Mouse (Mus musculus) midbrain, embryonic 10.5 days (tissue): ENCODE measurements at regions not wholly inside any gene's neighbourhood (a gene's known extent, or its start where the extent isn't known, plus 50 kb on each side); places are given as distances from the start of the nearest gene placed in this dataset.
"Not testable (repeated sequence)": the region's sequence is repeated elsewhere in the genome, so short reads cannot be mapped to it uniquely, and the experiment has no call there.

Experiments
- DNase-seq: peaks from one replicate; pipeline ENCODE4 v3.0.0-alpha.2; 2017; ENCODE audit warnings: low spot score
- H3K27ac ChIP-seq: fragments of 300-500 bp; sonication (generic); replicated peaks from 2 replicates; pipeline ENCODE4 v1.5.1; 2016; ENCODE audit warnings: mild to moderate bottlenecking
- H3K27me3 ChIP-seq: fragments of 300-500 bp; sonication (generic); 2 replicates; pipeline ENCODE4 v1.6.1; 2016; ENCODE audit warnings: low read depth, mild to moderate bottlenecking; ENCODE audit not compliant: poor library complexity, severe bottlenecking
- H3K36me3 ChIP-seq: fragments of 300-500 bp; sonication (generic); 2 replicates; pipeline ENCODE4 v1.6.1; 2016; ENCODE audit warnings: mild to moderate bottlenecking, moderate library complexity
- H3K4me1 ChIP-seq: fragments of 300-500 bp; sonication (generic); 2 replicates; pipeline ENCODE4 v1.6.1; 2016
- H3K4me3 ChIP-seq: fragments of 300-500 bp; sonication (generic); 2 replicates; pipeline ENCODE4 v1.5.1; 2016; ENCODE audit warnings: mild to moderate bottlenecking, moderate library complexity
- H3K9me3 ChIP-seq: fragments of 300-500 bp; sonication (generic); replicated peaks from 2 replicates; pipeline ENCODE4 v1.6.1; 2016; ENCODE audit warnings: mild to moderate bottlenecking
- WGBS: fragments of 180-500 bp; shearing (Covaris S2); methylation state at CpG from one replicate; pipeline ENCODE4 v1.1.7; 2016; 5-methylcytosine and 5-hydroxymethylcytosine counted together

- H3K27ac ChIP-seq = no peak overlapping the region
- DNase-seq = no peak
- H3K27me3 ChIP-seq = no peaks in the 10 kb centered on the region
- WGBS = 94% methylated on average over 1 of the region's 1 CpGs
- no peaks in the 10 kb centered on the region for H3K4me1 ChIP-seq
- H3K9me3 ChIP-seq = no peaks in the 10 kb centered on the region
- no peaks in the 10 kb centered on the region for H3K36me3 ChIP-seq
- no peak overlapping the region for H3K4me3 ChIP-seq
Measured at GRCm38 (mm10) chr6:67790742-67791141, 255.1 kb upstream of the Tacstd2 start.

- H3K27me3 ChIP-seq = no peaks in the 10 kb centered on the region
- no peaks in the 10 kb centered on the region for H3K36me3 ChIP-seq
- WGBS = 72% methylated on average over 7 of the region's 7 CpGs
- H3K9me3 ChIP-seq = no peaks in the 10 kb centered on the region
- no peaks in the 10 kb centered on the region for H3K4me1 ChIP-seq
- DNase-seq = no peak
- no peak overlapping the region for H3K4me3 ChIP-seq
- H3K27ac ChIP-seq = no peak overlapping the region
Measured at GRCm38 (mm10) chr6:67787091-67787765, 251.6 kb upstream of the Tacstd2 start.

GRCm38 (mm10) chr6:67778883-67779282 is 243.3 kb upstream of the Tacstd2 start:
- Histone ChIP-seq H3K36me3 (no peaks in the 10 kb centered on the region), H3K27me3 (no peaks in the 10 kb centered on the region), H3K4me1 (no peaks in the 10 kb centered on the region), H3K4me3 (no peak overlapping the region), H3K9me3 (no peaks in the 10 kb centered on the region), H3K27ac (no peak overlapping the region)
- 90% methylated on average over 4 of the region's 4 CpGs for WGBS
- DNase-seq = no peak

- H3K27ac ChIP-seq, DNase-seq, H3K9me3 ChIP-seq, H3K27me3 ChIP-seq, H3K4me3 ChIP-seq, H3K36me3 ChIP-seq, H3K4me1 ChIP-seq: not testable (repeated sequence)
- WGBS = 92% methylated on average over 1 of the region's 1 CpGs
Measured at GRCm38 (mm10) chr6:67754102-67754501, 218.5 kb upstream of the Tacstd2 start.

GRCm38 (mm10) chr6:67725611-67726010 is 190.0 kb upstream of the Tacstd2 start:
- Histone ChIP-seq H3K4me1 (no peaks in the 10 kb centered on the region), H3K9me3 (no peaks in the 10 kb centered on the region), H3K27me3 (no peaks in the 10 kb centered on the region), H3K4me3 (no peak overlapping the region), H3K27ac (no peak overlapping the region), H3K36me3 (no peaks in the 10 kb centered on the region)
- 79% methylated on average over 1 of the region's 1 CpGs for WGBS
- no peak for DNase-seq

- H3K4me1 ChIP-seq, H3K36me3 ChIP-seq, H3K27me3 ChIP-seq, DNase-seq, H3K4me3 ChIP-seq, H3K9me3 ChIP-seq, H3K27ac ChIP-seq: not testable (repeated sequence)
- 26% methylated on average over 6 of the region's 7 CpGs for WGBS
Measured at GRCm38 (mm10) chr6:67698952-67699351, 163.4 kb upstream of the Tacstd2 start.

- not testable (repeated sequence) for H3K4me1 ChIP-seq, H3K27ac ChIP-seq, DNase-seq, H3K27me3 ChIP-seq, H3K4me3 ChIP-seq, H3K9me3 ChIP-seq, H3K36me3 ChIP-seq
- 69% methylated on average over 3 of the region's 3 CpGs for WGBS
Measured at GRCm38 (mm10) chr6:67690997-67691396, 155.4 kb upstream of the Tacstd2 start.

- H3K4me3 ChIP-seq, H3K27me3 ChIP-seq, H3K36me3 ChIP-seq, H3K9me3 ChIP-seq, H3K4me1 ChIP-seq, DNase-seq, H3K27ac ChIP-seq: not testable (repeated sequence)
- WGBS = 82% methylated on average over 3 of the region's 3 CpGs
Measured at GRCm38 (mm10) chr6:67683105-67683504, 147.5 kb upstream of the Tacstd2 start.

GRCm38 (mm10) chr6:67681641-67682040 is 146.0 kb upstream of the Tacstd2 start:
- not testable (repeated sequence) for H3K36me3 ChIP-seq, H3K4me3 ChIP-seq, DNase-seq, H3K9me3 ChIP-seq, H3K27ac ChIP-seq, H3K4me1 ChIP-seq, H3K27me3 ChIP-seq
- 67% methylated on average over 10 of the region's 10 CpGs for WGBS

- H3K9me3 ChIP-seq, H3K36me3 ChIP-seq, H3K4me3 ChIP-seq, H3K27ac ChIP-seq, DNase-seq, H3K27me3 ChIP-seq, H3K4me1 ChIP-seq: not testable (repeated sequence)
- 43% methylated on average over 1 of the region's 1 CpGs for WGBS
Measured at GRCm38 (mm10) chr6:67679106-67679505, 143.5 kb upstream of the Tacstd2 start.

- not testable (repeated sequence) for H3K27ac ChIP-seq, H3K36me3 ChIP-seq, DNase-seq, H3K4me1 ChIP-seq, H3K4me3 ChIP-seq, H3K27me3 ChIP-seq
- 90% methylated on average over 4 of the region's 4 CpGs for WGBS
- peaks cover 10% of the 10 kb centered on the region; the same call in 1 of the 2 replicates for H3K9me3 ChIP-seq
Measured at GRCm38 (mm10) chr6:67674717-67675116, 139.1 kb upstream of the Tacstd2 start.

- 72% methylated on average over 2 of the region's 2 CpGs for WGBS
- not testable (repeated sequence) for H3K4me1 ChIP-seq, H3K27ac ChIP-seq, H3K27me3 ChIP-seq, H3K36me3 ChIP-seq, DNase-seq, H3K4me3 ChIP-seq
- H3K9me3 ChIP-seq = peaks cover 11% of the 10 kb centered on the region; the same call in 1 of the 2 replicates
Measured at GRCm38 (mm10) chr6:67673316-67673715, 137.7 kb upstream of the Tacstd2 start.

GRCm38 (mm10) chr6:67668073-67668472 is 132.5 kb upstream of the Tacstd2 start:
- not testable (repeated sequence) for H3K27me3 ChIP-seq, H3K4me3 ChIP-seq, H3K27ac ChIP-seq, DNase-seq, H3K4me1 ChIP-seq, H3K36me3 ChIP-seq
- H3K9me3 ChIP-seq = peaks cover 21% of the 10 kb centered on the region
- WGBS = 87% methylated on average over 8 of the region's 8 CpGs

GRCm38 (mm10) chr6:67631617-67632016 is 96.0 kb upstream of the Tacstd2 start:
- H3K4me1 ChIP-seq = no peaks in the 10 kb centered on the region
- no peak for DNase-seq
- H3K27ac ChIP-seq = no peak overlapping the region
- no peaks in the 10 kb centered on the region for H3K27me3 ChIP-seq
- H3K9me3 ChIP-seq = no peaks in the 10 kb centered on the region
- no peaks in the 10 kb centered on the region for H3K36me3 ChIP-seq
- H3K4me3 ChIP-seq = no peak overlapping the region
